Mouse (Mus musculus) limb, embryonic 14.5 days (tissue): ENCODE results near the gene Nedd4. TPM values are rescaled to one million over a fixed set of nuclear protein-coding genes. Genes with fewer than 3 reads are reported as not detected.

Experiments used
- ATAC-seq: fragments of 200-750 bp; cut with Nextera tagmentation; 2 replicates; pipeline ENCODE4 v1.8.0; 2017; ENCODE audit warnings: low read depth, moderate number of reproducible peaks, moderate TSS enrichment; ENCODE audit not compliant: low FRiP score
- DNase-seq: peaks from one replicate; pipeline ENCODE4 v3.0.0-alpha.2; 2015; ENCODE audit warnings: low spot score
- H3K27ac ChIP-seq: fragments of 300-500 bp; sonication (generic); replicated peaks from 2 replicates; pipeline ENCODE4 v1.5.1; 2014; ENCODE audit warnings: low read depth, mild to moderate bottlenecking, low read length, moderate library complexity, mixed read lengths
- H3K27me3 ChIP-seq: fragments of 300-500 bp; sonication (generic); 2 replicates; pipeline ENCODE4 v1.6.1; 2014; ENCODE audit warnings: low read length, mixed read lengths; ENCODE audit not compliant: control insufficient read depth, insufficient read depth
- H3K36me3 ChIP-seq: fragments of 300-500 bp; sonication (generic); 2 replicates; pipeline ENCODE4 v1.6.1; 2014; ENCODE audit warnings: mild to moderate bottlenecking, low read length, moderate library complexity, mixed read lengths; ENCODE audit not compliant: control insufficient read depth, insufficient read depth
- H3K4me1 ChIP-seq: fragments of 300-500 bp; sonication (generic); 2 replicates; pipeline ENCODE4 v1.6.1; 2014; ENCODE audit warnings: antibody characterized with exemption, low read length, mixed read lengths; ENCODE audit not compliant: control insufficient read depth, insufficient read depth
- H3K4me2 ChIP-seq: fragments of 300-500 bp; sonication (generic); replicated peaks from 2 replicates; pipeline ENCODE4 v1.6.1; 2014; ENCODE audit warnings: low read depth, mild to moderate bottlenecking, low read length, moderate library complexity; ENCODE audit not compliant: severe bottlenecking
- H3K4me3 ChIP-seq: fragments of 300-500 bp; sonication (generic); replicated peaks from 2 replicates; pipeline ENCODE4 v1.5.1; 2014; ENCODE audit warnings: low read length
- H3K9ac ChIP-seq: fragments of 300-500 bp; sonication (generic); 2 replicates; pipeline ENCODE4 v1.6.1; 2014; ENCODE audit warnings: mild to moderate bottlenecking, low read depth, low read length, moderate library complexity; ENCODE audit not compliant: severe bottlenecking
- H3K9me3 ChIP-seq: fragments of 300-500 bp; sonication (generic); 2 replicates; pipeline ENCODE4 v1.6.1; 2016; ENCODE audit warnings: low read length; ENCODE audit not compliant: control insufficient read depth
- POLR2A ChIP-seq: fragments of 200-500 bp; IDR thresholded peaks from 2 replicates; pipeline ENCODE4 v1.8.0; 2012; ENCODE audit warnings: inconsistent platforms, mild to moderate bottlenecking, moderate library complexity, borderline replicate concordance; ENCODE audit not compliant: insufficient read depth, insufficient read length; ENCODE audit errors: extremely low read depth
- WGBS: fragments of 180-500 bp; shearing (Covaris S2); extraction: QIAGEN DNeasy Blood & Tissue Kit; methylation state at CpG from one replicate; pipeline ENCODE4 v1.1.7; 2014; 5-methylcytosine and 5-hydroxymethylcytosine counted together
- polyA plus RNA-seq, 2 experiments: library from polyadenylated mRNA; depleted of rRNA in 1 of 2; stranded (reverse) in 1 of 2; unstranded in 1 of 2; fragments of >200 nt; fragmentation: Nextera tagmentation in 1 of 2; extraction: Ambion mirVana in 1 of 2; gene quantifications; 2 replicates each; pipeline versions ENCODE4 v1.2.1 to v1.2.3; 2012 to 2014

Gene Nedd4
- polyA plus RNA-seq (2012; rRNA removed) (783 and 859 TPM in 2 replicates), polyA plus RNA-seq (2014; fragmentation: Nextera tagmentation; extraction: Ambion mirVana) (684 and 772 TPM in 2 replicates)

GRCm38 (mm10) chr9:72661895-72662661, at the start of gene Nedd4:
Nedd4 (plus strand) TSS chr9:72662346.
- 1% methylated on average over 50 of the region's 83 CpGs for WGBS
- Histone ChIP-seq H3K4me2 (peak within 1 kb of the TSS; percentile 81), H3K9ac (peak within 1 kb of the TSS; percentile 100), H3K4me1 (peaks cover 26% of the 10 kb centered on the region; the same call in 1 of the 2 replicates), H3K9me3 (no peaks in the 10 kb centered on the region), H3K36me3 (peaks cover 31% of the 10 kb centered on the region), H3K27me3 (no peaks in the 10 kb centered on the region), H3K4me3 (peak within 1 kb of the TSS; percentile 96), H3K27ac (peak within 1 kb of the TSS; percentile 100)
- DNase-seq (peak; percentile 93), ATAC-seq (peak; percentile 90)
- peak; percentile 91; the same call in 1 of the 2 replicates for TF ChIP-seq POLR2A

DNA sequence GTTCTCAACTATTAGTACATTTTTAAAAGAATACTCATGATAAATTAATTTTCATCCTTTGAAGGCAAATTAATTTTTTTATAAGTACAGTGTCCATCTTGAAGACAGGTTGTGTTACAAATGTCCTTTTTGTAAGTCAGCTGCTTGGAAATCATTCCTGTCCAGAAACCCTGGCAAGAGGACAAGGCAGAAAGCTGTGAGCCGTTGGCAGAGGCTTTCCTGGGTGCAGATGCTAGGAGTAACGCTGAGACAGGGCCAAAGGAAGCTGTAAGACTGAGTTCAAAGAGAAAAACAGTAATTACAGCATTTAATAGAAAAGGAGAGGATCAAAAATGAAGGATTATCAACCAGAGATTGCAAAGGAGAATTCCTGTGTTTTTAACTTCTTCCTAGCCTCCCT, 48.3 kb upstream of the Nedd4 start:
- no peak overlapping the region for H3K9ac ChIP-seq
- H3K27ac ChIP-seq: no peak overlapping the region
- H3K36me3 ChIP-seq: peaks cover 36% of the 10 kb centered on the region
- TF ChIP-seq POLR2A: no peak
- no peaks in the 10 kb centered on the region for H3K27me3 ChIP-seq
- ATAC-seq (no peak), DNase-seq (no peak)
- H3K4me3 ChIP-seq: no peak overlapping the region
- 65% methylated on average over 2 of the region's 2 CpGs for WGBS
- no peak overlapping the region for H3K4me2 ChIP-seq
- H3K4me1 ChIP-seq: no peaks in the 10 kb centered on the region
- no peaks in the 10 kb centered on the region for H3K9me3 ChIP-seq

DNA sequence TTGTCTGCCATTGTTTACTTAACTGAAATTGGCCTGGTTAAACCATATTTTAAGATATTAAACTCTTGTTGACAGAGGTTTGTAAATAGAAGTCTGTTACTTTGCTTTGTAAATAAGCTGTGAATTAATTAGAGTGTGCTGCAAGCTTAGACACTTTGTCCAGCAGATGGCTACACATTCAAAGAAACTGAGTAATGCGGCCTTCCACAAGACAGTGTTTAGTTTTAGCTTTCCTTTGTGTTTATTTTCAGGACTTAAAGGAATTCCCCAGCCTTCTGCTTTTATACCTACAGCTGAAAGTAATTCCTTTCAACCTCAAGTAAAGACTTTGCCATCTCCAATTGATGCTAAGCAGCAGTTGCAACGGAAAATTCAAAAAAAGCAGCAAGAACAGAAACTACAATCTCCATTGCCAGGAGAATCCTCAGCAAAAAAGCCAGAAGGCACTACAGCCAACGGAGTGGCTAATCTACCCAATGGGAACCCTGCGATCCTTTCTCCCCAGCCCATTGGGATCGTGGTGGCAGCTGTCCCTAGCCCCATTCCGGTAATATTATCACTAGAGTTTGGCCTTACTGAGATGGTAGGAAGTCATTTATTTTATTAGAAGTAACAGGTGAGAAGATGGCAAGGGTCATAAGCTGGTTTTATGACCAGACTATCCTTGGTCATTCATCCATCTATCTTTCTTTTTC, 47.2 kb upstream of the Nedd4 start:
- Histone ChIP-seq H3K27ac (no peak overlapping the region), H3K9me3 (no peaks in the 10 kb centered on the region)
- DNase-seq: peak; percentile 14

GRCm38 (mm10) chr9:72618037-72618436, 44.1 kb upstream of the Nedd4 start:
- Histone ChIP-seq H3K36me3 (peaks cover 41% of the 10 kb centered on the region), H3K27me3 (no peaks in the 10 kb centered on the region), H3K4me3 (no peak overlapping the region), H3K9me3 (no peaks in the 10 kb centered on the region), H3K9ac (no peak overlapping the region), H3K4me2 (no peak overlapping the region), H3K4me1 (no peaks in the 10 kb centered on the region), H3K27ac (no peak overlapping the region)
- no peak for ATAC-seq
- DNase-seq: no peak
- no peak for TF ChIP-seq POLR2A
- 90% methylated on average over 3 of the region's 3 CpGs for WGBS

More for the DNA sequence above, 47.2 kb upstream of the Nedd4 start:
- 74% methylated on average over 6 of the region's 6 CpGs for WGBS
- Histone ChIP-seq H3K36me3 (peaks cover 42% of the 10 kb centered on the region), H3K9ac (no peak overlapping the region), H3K4me3 (no peak overlapping the region), H3K4me1 (no peaks in the 10 kb centered on the region), H3K4me2 (no peak overlapping the region), H3K27me3 (no peaks in the 10 kb centered on the region)
- no peak for ATAC-seq
- TF ChIP-seq POLR2A: no peak

- no peaks in the 10 kb centered on the region for H3K9me3 ChIP-seq
- no peak for ATAC-seq
- H3K4me3 ChIP-seq: no peak overlapping the region
- H3K36me3 ChIP-seq: peaks cover 15% of the 10 kb centered on the region
- peaks cover 7% of the 10 kb centered on the region; the same call in 1 of the 2 replicates for H3K4me1 ChIP-seq
- no peak for DNase-seq
- H3K27me3 ChIP-seq: no peaks in the 10 kb centered on the region
- H3K4me2 ChIP-seq: no peak overlapping the region
- no peak for TF ChIP-seq POLR2A
- H3K9ac ChIP-seq: no peak overlapping the region
- no peak overlapping the region for H3K27ac ChIP-seq
- WGBS: 84% methylated on average over 1 of the region's 1 CpGs
Observed at GRCm38 (mm10) chr9:72623605-72624004, 38.5 kb upstream of the Nedd4 start.
